Mouse (Mus musculus) kidney, adult 10 weeks (tissue): Measurements from ENCODE around the gene Lrrc74a. TPM values are rescaled to one million over a fixed set of nuclear protein-coding genes. Genes with fewer than 3 reads are reported as not detected.

Experiments used
- polyA plus RNA-seq: library from polyadenylated mRNA; stranded (reverse); fragments of 350-450 nt; fragmentation: Illumina TruSeq; extraction: RNeasy Lipid Tissue Mini Kit (QIAGEN cat#74804); gene quantifications from one replicate; pipeline ENCODE4 v1.2.3, GENCODE M21; 2014; ENCODE audit warnings: low read depth, low replicate concordance

Gene Lrrc74a
- not detected for polyA plus RNA-seq

GRCm38 (mm10) chr12:86734319-86734810 lies at the start of gene Lrrc74a:
Gene Lrrc74a (plus strand): TSS chr12:86734369.

DNA sequence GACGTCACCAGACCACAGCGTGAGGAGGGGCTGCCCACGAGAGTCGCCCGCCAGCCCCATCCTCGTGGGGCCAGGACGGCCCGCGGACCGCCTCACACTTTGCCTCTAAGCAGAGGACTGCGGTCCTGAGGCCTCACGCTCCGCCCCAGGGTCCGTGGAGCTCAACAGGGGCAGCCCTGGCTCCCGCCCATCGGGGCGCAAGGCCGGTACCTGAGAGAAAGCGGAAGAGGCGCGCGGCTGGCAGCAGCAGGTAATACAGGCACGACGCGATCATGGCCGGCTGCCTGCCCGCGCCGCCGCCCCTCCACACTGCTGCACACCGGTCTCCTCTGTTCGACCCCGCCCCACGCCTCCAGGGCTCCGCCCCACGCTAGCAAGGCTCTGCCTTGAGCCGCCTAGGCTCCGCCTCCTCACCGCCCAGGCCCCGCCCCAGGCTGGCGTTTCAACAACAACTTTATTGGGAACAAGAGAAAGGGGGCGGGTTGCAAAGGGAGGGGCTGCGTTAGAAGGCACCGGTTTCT lies 8.0 kb upstream of the Lrrc74a start, which contains the start of gene Angel1:
TSS of gene Angel1 (minus strand) at position 341 of the 521 bp plus-strand sequence.

Other genes starting within 250 kb of the Lrrc74a start
- gene Vash1, start 55.7 kb upstream of the Lrrc74a start, polyA plus RNA-seq = not detected
- 0.73 TPM for gene Angel1, start 7.9 kb upstream of the Lrrc74a start, polyA plus RNA-seq
- gene Irf2bpl, start 150.4 kb downstream of the Lrrc74a start, polyA plus RNA-seq = 25.2 TPM
- 20.9 TPM for gene Cipc, start 212.7 kb downstream of the Lrrc74a start, polyA plus RNA-seq